Comparison of ENCODE assay signal across 2 mouse cellular contexts in genomic region chr9:15067995-15068685, GRCm38 (mm10).
TF ChIP-seq lines count a peak whose summit lies in the region.

No protein-coding gene starts in this region.

TF ChIP-seq in MEL, 35 proteins besides CTCF, POLR2A, EP300 and RAD21:
- TF ChIP-seq ZMIZ1 (IDR thresholded peaks at IDR 0.05; ENCODE audit: low read depth, low read length) (no peak), TBP (IDR thresholded peaks at IDR 0.05; ENCODE audit: low read depth, low read length) (no peak), RCOR1 (IDR thresholded peaks at IDR 0.05; ENCODE audit: low read depth, low read length) (peak; percentile 68; the same call in 1 of the 2 replicates), MXI1 (IDR thresholded peaks at IDR 0.05; ENCODE audit: low read depth, low read length) (no peak), MAZ (IDR thresholded peaks at IDR 0.05; ENCODE audit: low read depth, low read length) (no peak), USF1 (IDR thresholded peaks at IDR 0.05; ENCODE audit: low read depth, low read length) (no peak), TAL1 (IDR thresholded peaks at IDR 0.05; ENCODE audit: low read length) (no peak), ZC3H11A (IDR thresholded peaks at IDR 0.05; ENCODE audit: low read depth, low read length) (no peak), GATA1 (IDR thresholded peaks at IDR 0.05; ENCODE audit: low read depth, low read length) (0 out of 2 replicates have a peak, but pooled peaks have one; percentile 33), SMC3 (IDR thresholded peaks at IDR 0.05; ENCODE audit: low read depth, low read length) (no peak), ETS1 (IDR thresholded peaks at IDR 0.05; ENCODE audit: low read depth, low read length) (no peak)

TF ChIP-seq in myocyte, 11 proteins besides CTCF, POLR2A, EP300 and RAD21:
- TF ChIP-seq MYOG (IDR thresholded peaks at IDR 0.05; ENCODE audit: control insufficient read depth in 1 of 3, insufficient read depth in 1 of 3, insufficient read length in 2 of 3, low read depth in 2 of 3): no peak
- TF ChIP-seq E2F4 (IDR thresholded peaks at IDR 0.05; ENCODE audit: insufficient read depth): no peak
- no peak for TF ChIP-seq SRF (IDR thresholded peaks at IDR 0.05; ENCODE audit: control insufficient read depth, insufficient read length, low read depth)
- TF ChIP-seq MYOD1 (IDR thresholded peaks at IDR 0.05; ENCODE audit: control insufficient read depth in 1 of 3, insufficient read length in 2 of 3, low read depth in 2 of 3): no peak
- TF ChIP-seq REST (IDR thresholded peaks at IDR 0.05; ENCODE audit: insufficient read depth, insufficient read length): no peak
- TF ChIP-seq TCF3 (IDR thresholded peaks at IDR 0.05; ENCODE audit: insufficient read length, low read depth): no peak
- TF ChIP-seq MAX (IDR thresholded peaks at IDR 0.05; ENCODE audit: low read depth): no peak
